Mouse (Mus musculus): Measurements from ENCODE around the gene Nhsl1. TPM values are rescaled to one million over a fixed set of nuclear protein-coding genes. Genes with fewer than 3 reads are reported as not detected.

The Nhsl1 gene
- polyA plus RNA-seq, 1 experiment: 0.29 TPM

DNA sequence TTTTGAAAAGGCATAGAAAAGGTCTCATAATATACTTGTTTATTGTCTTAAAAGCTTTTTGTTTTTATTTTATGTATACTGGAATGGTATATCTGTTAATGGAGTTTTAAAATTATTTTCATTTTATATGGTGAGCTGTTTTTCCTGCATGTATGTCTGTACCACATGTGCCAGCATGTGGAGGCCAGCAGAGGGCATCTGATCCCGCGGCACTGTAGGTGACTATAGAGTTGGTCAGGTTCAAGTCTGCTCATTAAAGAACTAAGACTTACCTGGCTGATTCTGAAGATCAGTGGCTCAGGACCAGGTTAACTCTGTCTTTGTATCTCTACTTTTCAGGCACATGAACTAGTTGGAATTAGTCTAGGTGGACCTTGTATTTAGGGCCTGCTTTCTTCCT, 253.8 kb downstream of the Nhsl1 start:
- H3K4me1 ChIP-seq: no peaks in the 10 kb centered on the region
- no peaks in the 10 kb centered on the region for H3K36me3 ChIP-seq (replicated peaks; ENCODE audit: low read length)
- H3K4me3 ChIP-seq (replicated peaks): no peak overlapping the region
- H3K9me3 ChIP-seq: no peaks in the 10 kb centered on the region
- H3K27me3 ChIP-seq (replicated peaks): no peaks in the 10 kb centered on the region
- no peak for TF ChIP-seq FLI1 (IDR thresholded peaks at IDR 0.05; ENCODE audit: low read length)
- TF ChIP-seq GATA1 (IDR thresholded peaks at IDR 0.05; ENCODE audit: borderline replicate concordance, low read length): no peak

Other genes starting within 250 kb of the Nhsl1 start
- gene Ect2l, start 108.1 kb upstream of the Nhsl1 start, polyA plus RNA-seq (2012; ENCODE audit: insufficient read depth, low replicate concordance): not detected in 2 replicates
- 1.2 TPM in 1 of 2 replicates, not detected in the other for gene Ccdc28a, start 84.0 kb upstream of the Nhsl1 start, polyA plus RNA-seq (2012; ENCODE audit: insufficient read depth, low replicate concordance)
- not detected in 2 replicates for gene Hebp2, start 227.1 kb downstream of the Nhsl1 start, polyA plus RNA-seq (2012; ENCODE audit: insufficient read depth, low replicate concordance)

Data from megakaryocyte, embryonic 14.5 days (primary cell).